Mouse (Mus musculus) forebrain, postnatal 0 days (tissue): ENCODE data around the gene Syne1. TPM values are rescaled to one million over a fixed set of nuclear protein-coding genes. Genes with fewer than 3 reads are reported as not detected.
A peak's percentile ranks its signal among the peaks of the same experiment; 100 is the strongest.

Experiments
- ATAC-seq: fragments of 200-750 bp; cut with Nextera tagmentation; 2 replicates; pipeline ENCODE4 v1.8.0; 2017; ENCODE audit warnings: mild to moderate bottlenecking, moderate library complexity
- DNase-seq: peaks from one replicate; pipeline ENCODE4 v3.0.0-alpha.2; 2015
- H3K27ac ChIP-seq: fragments of 300-500 bp; sonication (generic); 2 replicates; pipeline ENCODE4 v1.5.1; 2014; ENCODE audit warnings: low read depth, mild to moderate bottlenecking, antibody characterized with exemption, low read length, moderate library complexity, mixed read lengths
- H3K27me3 ChIP-seq: fragments of 300-500 bp; sonication (generic); 2 replicates; pipeline ENCODE4 v1.6.1; 2014; ENCODE audit warnings: mild to moderate bottlenecking, low read length, mixed read lengths; ENCODE audit not compliant: insufficient read depth
- H3K36me3 ChIP-seq: fragments of 300-500 bp; sonication (generic); 2 replicates; pipeline ENCODE4 v1.6.1; 2014; ENCODE audit warnings: mild to moderate bottlenecking, moderate library complexity; ENCODE audit not compliant: insufficient read depth
- H3K4me1 ChIP-seq: fragments of 300-500 bp; sonication (generic); 2 replicates; pipeline ENCODE4 v1.6.1; 2014; ENCODE audit warnings: antibody characterized with exemption; ENCODE audit not compliant: insufficient read depth
- H3K4me2 ChIP-seq: fragments of 300-500 bp; sonication (generic); 2 replicates; pipeline ENCODE4 v1.6.1; 2014; ENCODE audit warnings: low read depth, mild to moderate bottlenecking, moderate library complexity
- H3K4me3 ChIP-seq: fragments of 300-500 bp; sonication (generic); 2 replicates; pipeline ENCODE4 v1.5.1; 2014; ENCODE audit warnings: low read depth, low read length, mixed read lengths
- H3K9ac ChIP-seq: fragments of 300-500 bp; sonication (generic); 2 replicates; pipeline ENCODE4 v1.6.1; 2014; ENCODE audit warnings: mild to moderate bottlenecking
- H3K9me3 ChIP-seq: fragments of 300-500 bp; sonication (generic); 2 replicates; pipeline ENCODE4 v1.6.1; 2016; ENCODE audit warnings: low read length
- CTCF ChIP-seq: sonication (generic); IDR thresholded peaks from 2 replicates; pipeline ENCODE4 v1.5.1; 2016; ENCODE audit warnings: antibody characterized with exemption, control low read depth, low read depth
- WGBS: fragments of 180-500 bp; shearing (Covaris S2); extraction: QIAGEN DNeasy Blood & Tissue Kit; methylation state at CpG from one replicate; pipeline ENCODE4 v1.1.7; 2014; 5-methylcytosine and 5-hydroxymethylcytosine counted together
- polyA plus RNA-seq: library from polyadenylated mRNA; unstranded; fragments of >200 nt; fragmentation: Nextera tagmentation; extraction: Ambion mirVana; gene quantifications from 2 replicates; pipeline ENCODE4 v1.2.1, GENCODE M21; 2015
- total RNA-seq: library from RNA; depleted of rRNA; stranded (reverse); fragments of >200 nt; gene quantifications from 2 replicates; pipeline ENCODE4 v1.2.3, GENCODE M21; 2014

Gene Syne1
- total and polyA plus RNA-seq, 2 experiments from 2014 or later = 11.2 to 60.5 TPM

DNA sequence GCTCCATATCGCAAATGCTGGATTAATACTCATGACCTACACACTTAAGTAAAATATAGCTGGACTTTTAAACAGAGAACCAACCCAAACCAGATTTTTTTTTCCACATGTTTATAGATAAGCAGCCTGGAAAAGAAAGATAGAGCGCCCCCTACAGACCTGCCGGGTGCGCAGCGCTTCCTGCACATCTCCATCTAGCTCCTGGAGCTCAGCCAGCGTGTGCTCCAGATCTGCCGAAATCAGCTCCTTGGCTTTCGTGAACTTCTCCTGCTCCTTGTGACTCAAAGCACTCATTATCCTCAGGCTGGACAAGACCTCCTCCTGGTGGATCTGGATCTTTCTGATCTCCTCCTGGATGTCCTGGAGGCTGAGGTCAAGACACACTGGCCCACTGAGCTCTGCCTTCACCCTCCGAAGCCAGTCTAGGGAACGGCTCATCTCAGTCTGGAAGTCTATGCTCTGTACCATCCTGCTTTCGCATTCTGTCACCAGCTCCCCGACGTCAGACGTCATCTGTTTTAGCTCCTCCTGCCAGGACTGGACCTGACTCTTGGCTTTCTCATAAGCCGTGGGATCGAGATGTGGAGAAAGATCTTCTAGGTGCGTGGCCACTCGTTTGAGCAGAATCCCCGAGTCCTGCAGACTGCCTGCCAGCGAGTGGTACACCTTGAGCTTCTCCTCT lies 323.7 kb downstream of the Syne1 start:
- WGBS = 83% methylated on average over 20 of the region's 20 CpGs
- DNase-seq (no peak), ATAC-seq (no peak)
- no peaks in the 10 kb centered on the region for H3K27me3 ChIP-seq
- no peak for TF ChIP-seq CTCF
- H3K4me2 ChIP-seq = no peak overlapping the region
- H3K9ac ChIP-seq = no peak overlapping the region
- H3K27ac ChIP-seq = no peak overlapping the region
- H3K4me3 ChIP-seq = no peak overlapping the region
- peaks cover 3% of the 10 kb centered on the region; the same call in 1 of the 2 replicates for H3K36me3 ChIP-seq
- no peaks in the 10 kb centered on the region for H3K4me1 ChIP-seq
- no peaks in the 10 kb centered on the region for H3K9me3 ChIP-seq

DNA sequence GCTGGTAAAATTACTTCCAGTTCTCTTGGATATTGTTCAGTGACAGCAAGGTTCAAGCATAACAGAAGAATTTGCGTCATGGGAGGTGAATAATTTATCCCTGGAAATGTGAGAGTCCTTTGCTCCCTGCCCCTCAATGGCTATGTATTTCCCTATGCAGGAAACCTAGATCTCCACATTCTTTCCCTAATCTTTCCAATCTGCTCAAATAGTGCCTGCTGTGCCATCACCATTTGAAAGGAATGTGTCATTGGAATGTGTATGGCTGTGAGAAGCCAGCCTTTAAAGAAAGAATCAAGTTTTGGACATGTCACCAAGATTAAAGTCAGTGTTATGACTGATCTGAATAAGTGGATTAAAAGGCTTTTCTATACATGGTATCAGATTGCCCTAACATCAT lies 335.3 kb downstream of the Syne1 start:
- H3K9ac ChIP-seq = no peak overlapping the region
- H3K27ac ChIP-seq = no peak overlapping the region

DNA sequence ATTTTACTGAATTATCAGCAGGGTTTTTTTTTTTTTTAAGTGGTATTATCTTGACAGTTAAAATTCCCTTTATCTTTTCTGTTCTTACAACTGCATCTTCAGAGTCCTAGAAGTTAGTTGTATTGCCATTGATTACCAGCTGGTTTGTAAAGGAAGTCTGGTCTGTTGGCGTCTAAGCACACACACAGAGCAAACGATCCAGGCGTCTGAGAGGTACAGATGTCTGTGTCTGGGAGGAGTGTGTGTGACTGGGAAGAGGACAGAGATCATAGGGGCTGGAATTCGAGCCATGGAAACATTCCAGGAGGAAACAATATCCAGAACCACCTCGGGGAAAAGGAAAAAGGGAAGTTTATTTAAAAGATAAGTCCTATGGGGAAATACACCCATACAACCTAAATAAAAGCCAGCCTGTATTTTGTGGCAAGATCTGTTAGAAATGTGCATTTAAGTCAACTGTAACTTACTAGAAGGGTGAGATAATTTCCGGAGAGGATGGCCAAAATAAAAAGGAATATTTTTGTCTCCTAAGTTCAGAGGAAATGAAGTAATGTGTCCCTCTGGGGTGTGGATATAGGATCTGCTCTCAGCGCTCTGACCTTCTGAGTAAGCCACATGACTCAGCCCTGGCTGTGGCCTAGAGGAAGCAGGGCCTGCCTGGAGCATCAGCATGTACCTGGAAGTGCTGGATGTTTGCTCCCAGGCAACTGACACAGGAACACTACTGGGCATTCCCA lies 343.2 kb downstream of the Syne1 start:
- no peak overlapping the region for H3K27ac ChIP-seq
- H3K27me3 ChIP-seq = no peaks in the 10 kb centered on the region
- no peaks in the 10 kb centered on the region for H3K9me3 ChIP-seq
- no peak for ATAC-seq
- no peak overlapping the region for H3K9ac ChIP-seq
- H3K4me1 ChIP-seq = no peaks in the 10 kb centered on the region
- H3K4me3 ChIP-seq = no peak overlapping the region
- H3K36me3 ChIP-seq = no peaks in the 10 kb centered on the region
- no peak for TF ChIP-seq CTCF
- WGBS = 46% methylated on average over 7 of the region's 7 CpGs
- H3K4me2 ChIP-seq = no peak overlapping the region
- no peak for DNase-seq

More for the DNA sequence above, 335.3 kb downstream of the Syne1 start:
- Histone ChIP-seq H3K9me3 (no peaks in the 10 kb centered on the region), H3K4me2 (no peak overlapping the region), H3K4me3 (no peak overlapping the region), H3K27me3 (no peaks in the 10 kb centered on the region; the same call in 1 of the 2 replicates), H3K36me3 (no peaks in the 10 kb centered on the region), H3K4me1 (no peaks in the 10 kb centered on the region)
- WGBS = 26% methylated on average over 1 of the region's 1 CpGs
- ATAC-seq = no peak
- no peak for TF ChIP-seq CTCF
- no peak for DNase-seq

DNA sequence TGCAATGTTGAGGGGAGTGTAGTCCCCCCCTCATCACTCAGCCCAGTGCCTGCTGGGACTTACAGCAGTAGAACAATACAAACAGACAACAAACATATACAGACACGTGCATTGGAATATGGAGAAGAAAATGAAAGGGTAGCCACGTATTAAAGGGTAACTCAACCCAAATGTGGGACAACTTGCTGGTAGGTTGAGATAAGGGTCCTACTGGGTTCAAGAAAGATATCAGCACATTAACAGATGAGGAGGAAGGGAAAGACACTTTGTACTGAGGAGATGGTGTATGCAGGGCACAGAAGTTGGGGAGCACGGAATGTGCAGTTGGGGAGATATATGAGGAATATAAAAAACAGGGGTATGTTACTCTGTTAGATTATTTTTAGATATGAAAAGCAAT lies 345.3 kb downstream of the Syne1 start:
- no peak overlapping the region for H3K27ac ChIP-seq
- H3K9ac ChIP-seq = no peak overlapping the region
- 80% methylated on average over 3 of the region's 3 CpGs for WGBS
- no peak for DNase-seq
- no peak for ATAC-seq
- H3K9me3 ChIP-seq = no peaks in the 10 kb centered on the region
- H3K27me3 ChIP-seq = no peaks in the 10 kb centered on the region
- TF ChIP-seq CTCF = no peak
- no peak overlapping the region for H3K4me3 ChIP-seq
- no peaks in the 10 kb centered on the region for H3K4me1 ChIP-seq
- no peaks in the 10 kb centered on the region for H3K36me3 ChIP-seq
- no peak overlapping the region for H3K4me2 ChIP-seq

DNA sequence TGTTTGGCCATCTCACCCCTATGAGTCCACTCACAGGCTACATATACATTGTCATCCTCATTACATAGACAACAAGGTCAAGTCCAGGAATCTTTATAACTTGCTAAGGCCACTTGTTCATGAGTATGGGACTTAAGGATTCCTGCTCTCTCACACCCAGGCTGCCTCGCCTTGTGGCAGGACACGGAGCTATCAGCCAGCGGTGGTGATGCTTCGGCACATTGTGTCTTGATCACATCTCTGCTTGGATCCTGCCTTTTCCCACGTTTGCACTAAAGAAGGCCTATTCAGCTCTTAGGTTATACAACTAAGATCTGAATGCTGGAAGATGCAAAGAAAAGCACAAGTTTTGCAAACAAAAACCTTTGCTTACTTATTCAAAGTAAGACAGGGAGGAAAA lies 345.7 kb downstream of the Syne1 start:
- ATAC-seq (no peak), DNase-seq (no peak)
- TF ChIP-seq CTCF = no peak
- Histone ChIP-seq H3K9ac (no peak overlapping the region), H3K36me3 (no peaks in the 10 kb centered on the region), H3K27me3 (no peaks in the 10 kb centered on the region), H3K4me1 (no peaks in the 10 kb centered on the region), H3K4me3 (no peak overlapping the region), H3K4me2 (no peak overlapping the region), H3K9me3 (no peaks in the 10 kb centered on the region), H3K27ac (no peak overlapping the region)
- WGBS = 85% methylated on average over 5 of the region's 5 CpGs

DNA sequence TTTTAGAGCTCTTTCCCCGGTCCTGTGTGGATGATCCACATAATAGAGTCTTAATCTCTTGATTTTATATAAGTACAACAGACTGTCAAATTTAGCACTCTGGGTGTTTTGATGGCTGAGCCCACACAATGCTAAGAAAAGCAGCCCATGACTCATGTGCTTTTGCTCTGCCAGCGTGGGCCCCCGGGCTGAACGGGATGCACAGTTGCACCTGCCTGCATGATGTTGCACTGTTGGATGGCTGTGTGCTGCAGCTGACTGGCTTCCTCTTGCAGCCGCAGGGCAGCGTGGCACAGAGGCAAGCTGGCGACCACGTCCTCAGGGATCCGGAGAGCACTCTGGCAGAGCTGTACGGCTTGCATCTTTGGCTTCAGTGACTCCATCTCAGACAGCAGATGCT lies 347.4 kb downstream of the Syne1 start:
- Histone ChIP-seq H3K4me2 (no peak overlapping the region), H3K27ac (no peak overlapping the region), H3K36me3 (no peaks in the 10 kb centered on the region), H3K4me3 (no peak overlapping the region), H3K27me3 (no peaks in the 10 kb centered on the region), H3K9ac (no peak overlapping the region), H3K4me1 (no peaks in the 10 kb centered on the region), H3K9me3 (no peaks in the 10 kb centered on the region)
- WGBS = 56% methylated on average over 10 of the region's 10 CpGs
- no peak for TF ChIP-seq CTCF
- ATAC-seq = peak; percentile 60
- DNase-seq = peak; percentile 12

DNA sequence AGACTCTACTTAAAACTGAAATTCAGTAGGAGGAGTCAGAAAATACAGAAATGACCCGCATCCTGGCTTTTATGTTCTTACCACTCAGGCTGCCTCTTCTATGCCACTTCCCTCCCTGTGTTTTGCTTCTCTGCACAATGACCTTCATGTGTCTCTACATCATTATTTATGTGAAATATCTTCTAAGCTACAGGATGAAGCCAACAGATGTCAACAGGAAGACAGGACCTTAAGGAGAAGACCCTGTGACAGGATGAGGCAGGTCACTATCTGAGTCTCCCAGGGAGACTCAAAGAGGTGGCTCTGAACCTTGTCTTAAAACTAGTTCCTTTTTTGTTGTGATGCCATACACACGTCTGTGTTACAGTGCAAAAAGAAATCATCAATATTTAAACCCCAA lies 353.9 kb downstream of the Syne1 start:
- no peaks in the 10 kb centered on the region for H3K36me3 ChIP-seq
- no peaks in the 10 kb centered on the region for H3K27me3 ChIP-seq
- no peak overlapping the region for H3K9ac ChIP-seq
- no peaks in the 10 kb centered on the region for H3K4me1 ChIP-seq
- no peak overlapping the region for H3K4me3 ChIP-seq
- no peaks in the 10 kb centered on the region for H3K9me3 ChIP-seq
- ATAC-seq = no peak
- H3K4me2 ChIP-seq = no peak overlapping the region
- H3K27ac ChIP-seq = no peak overlapping the region
- no peak for DNase-seq
- TF ChIP-seq CTCF = no peak
- 82% methylated on average over 2 of the region's 2 CpGs for WGBS
